ENCODE assay signal across 9 mouse cellular contexts in the genomic region with DNA sequence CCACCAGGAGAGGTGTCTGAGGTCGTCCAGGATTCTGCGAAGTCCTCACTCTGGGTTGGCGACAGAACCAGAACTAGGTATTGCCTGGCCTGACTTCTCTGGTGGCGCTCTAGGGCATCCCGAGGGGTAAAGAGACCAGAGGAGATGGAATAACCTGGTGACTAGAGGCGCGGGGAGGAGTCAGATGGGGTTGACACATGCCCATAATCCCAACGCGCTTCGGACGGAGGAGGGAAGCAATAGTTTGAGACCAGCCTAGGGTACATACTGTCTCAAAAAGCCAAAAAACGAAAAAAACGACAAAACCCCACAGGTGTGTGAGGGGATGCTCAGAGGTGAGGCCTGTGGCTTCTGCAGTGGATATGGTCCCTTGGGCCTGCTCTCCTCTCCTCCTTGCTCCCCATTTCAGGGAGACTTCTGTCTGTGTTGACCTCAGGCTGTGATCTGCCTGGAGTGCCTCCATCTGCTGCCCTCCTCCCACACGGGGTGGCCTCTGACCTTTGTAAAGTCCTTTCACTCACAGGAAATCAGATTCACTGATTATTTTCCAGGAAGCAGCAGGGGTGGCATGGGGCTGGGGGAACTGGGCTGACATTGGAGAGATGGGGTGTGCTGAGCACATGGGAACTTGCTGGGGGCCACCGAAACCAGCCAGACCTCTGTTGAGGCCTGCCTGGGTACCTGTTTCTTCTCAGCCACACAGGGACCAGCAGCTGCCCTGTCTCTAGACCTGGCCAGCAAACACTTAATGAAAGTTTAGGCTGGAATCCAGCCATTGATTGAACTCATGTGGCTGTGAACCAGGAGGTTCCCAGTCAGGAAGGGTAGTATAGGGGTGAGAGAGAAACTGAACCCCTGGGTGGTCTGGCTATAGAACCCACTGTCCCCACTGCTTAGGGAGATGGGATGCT. TPM values are rescaled to one million over a fixed set of nuclear protein-coding genes. Genes with fewer than 3 reads are reported as not detected.
DNase-seq lines count a peak whose midpoint lies in the region; ATAC-seq lines count a peak whose summit lies in the region.
"Had no signal": no experiment of that assay in that cellular context is flagged by ENCODE, and none has a peak within 500 bp of the region (broad histone marks: within the 10 kb centered on the region; RNA-seq: fewer than 3 reads in every experiment).

No protein-coding gene starts in this region.

- H3K36me3 ChIP-seq in kidney, embryonic 15.5 days: peaks cover 4% of the 10 kb centered on the region; the same call in 1 of the 2 replicates
- H3K36me3 ChIP-seq in hindbrain, embryonic 15.5 days: no peaks in the 10 kb centered on the region
- H3K36me3 ChIP-seq in midbrain, embryonic 15.5 days (replicated peaks): 0 out of 2 replicates have a peak, but pooled peaks cover 3% of the 10 kb centered on the region

- peak overlapping the region; percentile 62 for H3K9ac ChIP-seq in kidney, embryonic 15.5 days
- peak overlapping the region; percentile 57 for H3K9ac ChIP-seq in hindbrain, embryonic 15.5 days
- peak overlapping the region; percentile 54 for H3K9ac ChIP-seq in midbrain, embryonic 15.5 days

- H3K27ac ChIP-seq in kidney, embryonic 15.5 days: peak overlapping the region; percentile 87
- H3K27ac ChIP-seq in hindbrain, embryonic 15.5 days (replicated peaks): peak overlapping the region; percentile 87
- peak overlapping the region; percentile 85 for H3K27ac ChIP-seq in midbrain, embryonic 15.5 days

- 15% methylated on average over 15 of the region's 15 CpGs for WGBS in kidney, embryonic 15.5 days
- 12% methylated on average over 15 of the region's 15 CpGs for WGBS in hindbrain, embryonic 15.5 days
- WGBS in midbrain, embryonic 15.5 days: 12% methylated on average over 15 of the region's 15 CpGs

- ATAC-seq in kidney, embryonic 15.5 days (replicated peaks; ENCODE audit: low FRiP score): no peak; the same call in 1 of the 2 replicates
- no peak; the same call in none of the 2 replicates for ATAC-seq in hindbrain, embryonic 15.5 days (ENCODE audit: low FRiP score, low read depth)
- peak; percentile 21 for ATAC-seq in midbrain, embryonic 15.5 days (replicated peaks)

- H3K4me1 ChIP-seq in kidney, embryonic 15.5 days: peaks cover 32% of the 10 kb centered on the region
- H3K4me1 ChIP-seq in hindbrain, embryonic 15.5 days (replicated peaks): peaks cover 33% of the 10 kb centered on the region
- H3K4me1 ChIP-seq in midbrain, embryonic 15.5 days: peaks cover 33% of the 10 kb centered on the region

- no peaks in the 10 kb centered on the region; the same call in 1 of the 2 replicates for H3K27me3 ChIP-seq in kidney, embryonic 15.5 days
- H3K27me3 ChIP-seq in hindbrain, embryonic 15.5 days: no peaks in the 10 kb centered on the region
- H3K27me3 ChIP-seq in midbrain, embryonic 15.5 days (replicated peaks): no peaks in the 10 kb centered on the region
- H3K27me3 ChIP-seq: Patski had no signal

- peak overlapping the region; percentile 75 for H3K4me3 ChIP-seq in kidney, embryonic 15.5 days (replicated peaks)
- peak overlapping the region; percentile 80 for H3K4me3 ChIP-seq in hindbrain, embryonic 15.5 days
- H3K4me3 ChIP-seq in midbrain, embryonic 15.5 days: peak overlapping the region; percentile 70

- H3K4me2 ChIP-seq in kidney, embryonic 15.5 days: peak overlapping the region; percentile 98
- peak overlapping the region; percentile 82 for H3K4me2 ChIP-seq in hindbrain, embryonic 15.5 days
- H3K4me2 ChIP-seq in midbrain, embryonic 15.5 days: peak overlapping the region; percentile 75

- no peak for DNase-seq in kidney, adult 18-20 months
- DNase-seq in embryo, embryonic 10 days (ENCODE audit: low spot score): peak; percentile 58
- no peak for DNase-seq in layer of hippocampus, adult 8-10 months (ENCODE audit: low spot score in 2 of 2)
- no peak for DNase-seq in left cerebral cortex, adult 9 months (ENCODE audit: low spot score in 2 of 2)
- no peak for DNase-seq in urinary bladder, postnatal 36 days (ENCODE audit: low spot score in 2 of 2)

- no peaks in the 10 kb centered on the region for H3K9me3 ChIP-seq in kidney, embryonic 15.5 days (replicated peaks)
- no peaks in the 10 kb centered on the region for H3K9me3 ChIP-seq in hindbrain, embryonic 15.5 days
- no peaks in the 10 kb centered on the region for H3K9me3 ChIP-seq in midbrain, embryonic 15.5 days

RNA-seq across cellular contexts. Expression of a gene that starts 0.6 kb away (rescaled TPM):
- polyA plus RNA-seq in kidney, embryonic 15.5 days (2015; fragmentation: Nextera tagmentation; extraction: Ambion mirVana): 5.0 and 5.2 TPM in 2 replicates
- 23.3 and 27.1 TPM in 2 replicates for polyA plus RNA-seq in hindbrain, embryonic 15.5 days (2015; fragmentation: Nextera tagmentation; extraction: Ambion mirVana)
- polyA plus RNA-seq in midbrain, embryonic 15.5 days (2015; fragmentation: Nextera tagmentation; extraction: Ambion mirVana): 31.4 and 33.2 TPM in 2 replicates
- 1 to 10 TPM; 5.6 to 9.4 (median 7.0) TPM for total RNA-seq in layer of hippocampus, adult 8-10 months (2022)

RNA-seq across cellular contexts. Expression of a gene that starts 47.0 kb away (rescaled TPM):
- polyA plus RNA-seq in kidney, embryonic 15.5 days (2015; fragmentation: Nextera tagmentation; extraction: Ambion mirVana): 50.8 and 51.3 TPM in 2 replicates
- polyA plus RNA-seq in hindbrain, embryonic 15.5 days (2015; fragmentation: Nextera tagmentation; extraction: Ambion mirVana): 60.6 and 61.2 TPM in 2 replicates
- polyA plus RNA-seq in midbrain, embryonic 15.5 days (2015; fragmentation: Nextera tagmentation; extraction: Ambion mirVana): 54.8 and 55.6 TPM in 2 replicates
- 10 to 100 TPM; 28.7 to 36.2 (median 31.5) TPM for total RNA-seq in layer of hippocampus, adult 8-10 months (2022)
